Mouse (Mus musculus): ENCODE measurements around the gene Trim50.

DNA sequence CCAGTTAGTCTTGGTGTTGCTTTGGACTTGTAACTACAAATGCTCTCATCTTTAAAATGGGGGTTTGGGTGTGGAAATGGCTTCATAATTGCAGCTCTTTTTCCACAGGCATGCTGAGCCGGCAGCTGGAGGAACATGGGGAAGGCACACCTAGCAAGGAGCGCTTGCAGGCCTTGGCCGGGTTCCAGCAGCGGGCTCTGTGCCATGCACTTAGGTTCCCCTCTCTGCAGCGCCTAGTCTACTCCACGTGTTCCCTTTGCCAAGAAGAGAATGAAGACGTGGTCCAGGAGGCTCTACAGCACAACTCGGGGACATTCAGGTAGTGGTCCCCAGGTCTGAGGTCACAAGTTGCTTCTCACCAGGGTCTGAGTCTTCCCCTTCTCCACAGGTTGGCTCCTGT is 22.1 kb downstream of the Trim50 start:
- TF ChIP-seq GATA1 (IDR thresholded peaks at IDR 0.05; ENCODE audit: borderline replicate concordance, low read length) (no peak), FLI1 (IDR thresholded peaks at IDR 0.05; ENCODE audit: low read length) (no peak)
